Mouse (Mus musculus) ES-Bruce4 (cell line): ENCODE data around the gene Brms1.

Experiments used
- CTCF ChIP-seq: IDR thresholded peaks from one replicate; pipeline ENCODE4 v1.8.1; 2011; ENCODE audit warnings: low read depth, low read length
- POLR2A ChIP-seq: IDR thresholded peaks from one replicate; pipeline ENCODE4 v1.8.1; 2011; ENCODE audit warnings: low read length; ENCODE audit not compliant: insufficient read depth

DNA sequence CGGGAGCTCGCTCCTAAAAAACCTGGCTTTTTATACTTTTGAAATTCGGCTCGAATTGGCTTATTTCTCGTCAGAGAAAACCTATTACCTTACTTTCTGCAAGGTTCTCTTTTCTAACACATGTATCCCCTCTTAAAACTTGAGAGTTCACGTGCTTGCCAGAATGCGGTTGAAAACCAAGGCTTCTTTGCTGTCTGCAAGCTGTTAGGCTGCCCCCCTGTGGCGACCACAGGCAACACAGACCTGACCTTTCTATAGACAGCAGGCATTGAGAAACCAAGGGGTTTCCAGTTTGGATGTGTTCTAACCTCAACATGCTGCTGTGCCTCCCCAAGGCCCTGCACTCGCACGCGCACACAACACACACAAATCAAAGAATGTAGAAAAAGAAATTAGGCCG, 24.4 kb upstream of the Brms1 start:
- TF ChIP-seq POLR2A = no peak
- peak; percentile 92 for TF ChIP-seq CTCF
